Mouse (Mus musculus): Measurements from ENCODE around the gene Ski.

DNA sequence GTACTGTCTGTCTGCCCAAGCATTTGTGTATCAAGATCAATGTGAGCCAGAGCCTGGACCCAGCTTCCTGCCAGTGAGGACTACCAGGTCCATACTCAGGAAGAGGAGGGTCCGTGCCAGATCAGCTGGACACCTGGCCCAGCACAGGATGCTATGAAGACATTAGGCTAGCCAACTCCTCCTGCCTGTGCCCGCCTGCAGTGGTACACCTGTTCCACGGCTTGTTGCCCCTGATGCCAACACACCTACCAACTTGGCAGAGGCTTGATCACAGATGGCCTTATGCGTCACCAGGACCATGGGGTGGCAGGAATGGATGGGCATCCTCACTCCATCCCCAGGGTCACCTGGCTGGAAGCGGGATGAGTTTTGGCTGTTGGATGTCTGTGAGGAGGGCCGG, 69.9 kb downstream of the Ski start:
- TF ChIP-seq CTCF (IDR thresholded peaks at IDR 0.05; ENCODE audit: low read depth, low read length) (no peak), POLR2A (IDR thresholded peaks at IDR 0.05; ENCODE audit: extremely low read depth, insufficient read depth, low read length) (no peak)
